Mouse (Mus musculus) liver, adult 2 months (tissue): Measurements from ENCODE around the gene Rai2. TPM values are rescaled to one million over a fixed set of nuclear protein-coding genes. Genes with fewer than 3 reads are reported as not detected.

Source experiments
- DNase-seq: peaks from one replicate; pipeline ENCODE4 v3.0.0-alpha.2; 2011; ENCODE audit warnings: low read depth, low spot score; ENCODE audit errors: extremely low read depth
- H3K27ac ChIP-seq: fragments of 200-500 bp; replicated peaks from 2 replicates; pipeline ENCODE4 v1.5.1; 2012; ENCODE audit warnings: low read depth, mild to moderate bottlenecking, control low read depth, inconsistent platforms, low read length; ENCODE audit not compliant: insufficient read depth
- H3K27me3 ChIP-seq: fragments of 200-500 bp; 2 replicates; pipeline ENCODE4 v1.6.1; 2012; ENCODE audit warnings: mild to moderate bottlenecking, moderate library complexity, low read length, inconsistent platforms; ENCODE audit not compliant: control insufficient read depth, insufficient read depth
- H3K36me3 ChIP-seq: fragments of 200-500 bp; 2 replicates; pipeline ENCODE4 v1.6.1; 2012; ENCODE audit warnings: low read length, inconsistent platforms; ENCODE audit not compliant: control insufficient read depth, insufficient read depth
- H3K4me1 ChIP-seq: fragments of 200-500 bp; 2 replicates; pipeline ENCODE4 v1.6.1; 2011; ENCODE audit warnings: low read length; ENCODE audit not compliant: control insufficient read depth, insufficient read depth
- H3K4me3 ChIP-seq: fragments of 200-500 bp; 2 replicates; pipeline ENCODE4 v1.5.1; 2011; ENCODE audit warnings: low read depth, mild to moderate bottlenecking, control low read depth, low read length, moderate library complexity; ENCODE audit not compliant: insufficient read depth
- H3K79me2 ChIP-seq: fragments of 200-500 bp; 2 replicates; pipeline ENCODE4 v1.6.1; 2012; ENCODE audit warnings: inconsistent platforms, mild to moderate bottlenecking, low read length, moderate library complexity; ENCODE audit not compliant: control insufficient read depth, insufficient read depth
- H3K9ac ChIP-seq: fragments of 200-500 bp; 2 replicates; pipeline ENCODE4 v1.6.1; 2012; ENCODE audit warnings: low read depth, mild to moderate bottlenecking, control low read depth, inconsistent platforms, low read length
- CTCF ChIP-seq: fragments of 200-500 bp; IDR thresholded peaks from 2 replicates; pipeline ENCODE4 v1.5.1; 2011; ENCODE audit warnings: low read depth, low read length, control low read depth
- POLR2A ChIP-seq: fragments of 200-500 bp; IDR thresholded peaks from 2 replicates; pipeline ENCODE4 v1.6.1; 2011; ENCODE audit warnings: low read length, control low read depth; ENCODE audit not compliant: insufficient read depth; ENCODE audit errors: extremely low read depth
- WGBS: fragments of 180-500 bp; shearing (Covaris S2); methylation state at CpG from one replicate; pipeline ENCODE4 v1.1.7; 2018; 5-methylcytosine and 5-hydroxymethylcytosine counted together
- polyA plus RNA-seq: library from polyadenylated mRNA; depleted of rRNA; stranded (reverse); fragments of >200 nt; gene quantifications from 2 replicates; pipeline ENCODE4 v1.2.3, GENCODE M21; 2012
- total RNA-seq: library from RNA; depleted of rRNA; stranded (reverse); fragments of >200 nt; gene quantifications from 2 replicates; pipeline ENCODE4 v1.2.3, GENCODE M21; 2014

Gene Rai2
- total and polyA plus RNA-seq, 2 experiments = 0.28 to 2.4 TPM

- no peak overlapping the region for H3K4me3 ChIP-seq
- no peak for DNase-seq
- no peak for TF ChIP-seq POLR2A
- no peaks in the 10 kb centered on the region for H3K79me2 ChIP-seq
- H3K27me3 ChIP-seq = no peaks in the 10 kb centered on the region
- 85% methylated on average over 4 of the region's 4 CpGs for WGBS
- no peak overlapping the region for H3K9ac ChIP-seq
- no peaks in the 10 kb centered on the region for H3K36me3 ChIP-seq
- no peaks in the 10 kb centered on the region for H3K4me1 ChIP-seq
- no peak overlapping the region for H3K27ac ChIP-seq
These were observed 17.4 kb downstream of the Rai2 start for GRCm38 (mm10) chrX:161734310-161734676.

- TF ChIP-seq POLR2A (no peak), CTCF (no peak)
- no peak for DNase-seq
- no peaks in the 10 kb centered on the region for H3K79me2 ChIP-seq
- WGBS = 85% methylated on average over 1 of the region's 1 CpGs
- H3K36me3 ChIP-seq = no peaks in the 10 kb centered on the region
- H3K27ac ChIP-seq = no peak overlapping the region
- no peaks in the 10 kb centered on the region for H3K27me3 ChIP-seq
- H3K9ac ChIP-seq = no peak overlapping the region
- H3K4me3 ChIP-seq = no peak overlapping the region
- H3K4me1 ChIP-seq = peaks cover 2% of the 10 kb centered on the region
These were observed 22.5 kb downstream of the Rai2 start for GRCm38 (mm10) chrX:161739374-161739773.

DNA sequence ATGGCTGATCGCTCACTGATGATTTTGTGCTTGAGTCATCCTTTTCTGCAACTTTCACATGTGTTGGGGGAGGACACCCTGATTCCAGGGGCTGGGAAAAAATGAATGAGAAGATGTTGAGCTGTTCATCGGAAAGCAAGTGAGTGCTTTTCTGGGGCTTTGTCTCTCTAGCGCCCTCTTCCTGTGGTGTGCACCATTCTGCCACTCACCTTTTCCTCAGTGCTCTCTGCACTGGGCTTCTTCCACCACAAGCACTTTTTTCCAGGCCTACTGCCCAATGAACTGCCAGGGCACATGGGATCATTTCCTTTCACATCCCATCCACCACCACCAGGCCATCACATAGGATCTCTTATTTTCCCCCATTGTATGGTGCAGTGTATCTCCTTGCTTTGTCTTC is 26.2 kb downstream of the Rai2 start:
- Histone ChIP-seq H3K27me3 (no peaks in the 10 kb centered on the region), H3K9ac (no peak overlapping the region), H3K79me2 (no peaks in the 10 kb centered on the region), H3K4me3 (no peak overlapping the region), H3K4me1 (peaks cover 2% of the 10 kb centered on the region), H3K36me3 (no peaks in the 10 kb centered on the region), H3K27ac (no peak overlapping the region)
- 64% methylated on average over 3 of the region's 3 CpGs for WGBS
- TF ChIP-seq POLR2A (no peak), CTCF (peak; percentile 34; the same call in 1 of the 2 replicates)
- DNase-seq = peak; percentile 14

GRCm38 (mm10) chrX:161745296-161745695 is 28.4 kb downstream of the Rai2 start:
- H3K27me3 ChIP-seq = no peaks in the 10 kb centered on the region
- DNase-seq = no peak
- H3K79me2 ChIP-seq = no peaks in the 10 kb centered on the region
- H3K27ac ChIP-seq = no peak overlapping the region
- no peak for TF ChIP-seq CTCF
- TF ChIP-seq POLR2A = no peak
- no peaks in the 10 kb centered on the region for H3K36me3 ChIP-seq
- H3K4me3 ChIP-seq = no peak overlapping the region
- no peak overlapping the region for H3K9ac ChIP-seq
- 90% methylated on average over 3 of the region's 3 CpGs for WGBS
- H3K4me1 ChIP-seq = peaks cover 2% of the 10 kb centered on the region

GRCm38 (mm10) chrX:161747337-161747736 is 30.5 kb downstream of the Rai2 start:
- Histone ChIP-seq H3K79me2 (no peaks in the 10 kb centered on the region), H3K27ac (no peak overlapping the region), H3K36me3 (no peaks in the 10 kb centered on the region), H3K9ac (no peak overlapping the region), H3K4me1 (peaks cover 2% of the 10 kb centered on the region), H3K4me3 (no peak overlapping the region), H3K27me3 (no peaks in the 10 kb centered on the region)
- DNase-seq = peak; percentile 27
- WGBS = 52% methylated on average over 2 of the region's 2 CpGs
- TF ChIP-seq POLR2A = no peak
- no peak for TF ChIP-seq CTCF

GRCm38 (mm10) chrX:161753514-161753913 is 36.6 kb downstream of the Rai2 start:
- no peaks in the 10 kb centered on the region for H3K4me1 ChIP-seq
- TF ChIP-seq CTCF = no peak
- no peak for TF ChIP-seq POLR2A
- H3K27ac ChIP-seq = no peak overlapping the region
- no peak overlapping the region for H3K4me3 ChIP-seq
- H3K9ac ChIP-seq = no peak overlapping the region
- H3K27me3 ChIP-seq = no peaks in the 10 kb centered on the region
- 94% methylated on average over 2 of the region's 2 CpGs for WGBS
- DNase-seq = no peak
- no peaks in the 10 kb centered on the region for H3K36me3 ChIP-seq
- H3K79me2 ChIP-seq = no peaks in the 10 kb centered on the region
